Mouse (Mus musculus) megakaryocyte, embryonic 14.5 days (primary cell): Measurements from ENCODE around the gene Cab39l. TPM values are rescaled to one million over a fixed set of nuclear protein-coding genes. Genes with fewer than 3 reads are reported as not detected.
"Not testable (repeated sequence)": the region's sequence is repeated elsewhere in the genome, so short reads cannot be mapped to it uniquely, and the experiment has no call there.

Experiments
- H3K27me3 ChIP-seq: replicated peaks from 2 replicates; pipeline ENCODE3; 2012; ENCODE audit warnings: inconsistent platforms
- H3K36me3 ChIP-seq: replicated peaks from 2 replicates; pipeline ENCODE3; 2012; ENCODE audit warnings: low read length, inconsistent platforms, mixed read lengths
- H3K4me1 ChIP-seq: 2 replicates; pipeline ENCODE4 v1.6.1; 2012; ENCODE audit warnings: inconsistent platforms
- H3K4me3 ChIP-seq: replicated peaks from 2 replicates; pipeline ENCODE3; 2012; ENCODE audit warnings: moderate library complexity, mild to moderate bottlenecking, inconsistent platforms
- H3K9me3 ChIP-seq: 2 replicates; pipeline ENCODE4 v1.6.1; 2012; ENCODE audit warnings: inconsistent platforms
- FLI1 ChIP-seq: IDR thresholded peaks from 2 replicates; pipeline ENCODE4 v1.6.1; 2012; ENCODE audit warnings: low read length, inconsistent platforms, mixed read lengths
- GATA1 ChIP-seq: IDR thresholded peaks from 3 replicates; pipeline ENCODE4 v1.6.1; 2012; ENCODE audit warnings: mixed read lengths, low read length, inconsistent platforms, borderline replicate concordance
- polyA plus RNA-seq: library from polyadenylated mRNA; stranded (reverse); fragments of >175 nt; gene quantifications from 2 replicates; pipeline ENCODE4 v1.2.3, GENCODE M21; 2012; ENCODE audit warnings: low replicate concordance; ENCODE audit not compliant: insufficient read depth

The Cab39l gene
- polyA plus RNA-seq, 1 experiment: 2.5 TPM

GRCm38 (mm10) chr14:59604002-59604645 lies 163.4 kb downstream of the Cab39l start:
- H3K4me3 ChIP-seq: no peak overlapping the region
- H3K9me3 ChIP-seq: no peaks in the 10 kb centered on the region
- TF ChIP-seq FLI1: no peak
- no peak for TF ChIP-seq GATA1
- peaks cover 19% of the 10 kb centered on the region for H3K4me1 ChIP-seq
- H3K27me3 ChIP-seq: peaks cover 6% of the 10 kb centered on the region
- no peaks in the 10 kb centered on the region for H3K36me3 ChIP-seq

DNA sequence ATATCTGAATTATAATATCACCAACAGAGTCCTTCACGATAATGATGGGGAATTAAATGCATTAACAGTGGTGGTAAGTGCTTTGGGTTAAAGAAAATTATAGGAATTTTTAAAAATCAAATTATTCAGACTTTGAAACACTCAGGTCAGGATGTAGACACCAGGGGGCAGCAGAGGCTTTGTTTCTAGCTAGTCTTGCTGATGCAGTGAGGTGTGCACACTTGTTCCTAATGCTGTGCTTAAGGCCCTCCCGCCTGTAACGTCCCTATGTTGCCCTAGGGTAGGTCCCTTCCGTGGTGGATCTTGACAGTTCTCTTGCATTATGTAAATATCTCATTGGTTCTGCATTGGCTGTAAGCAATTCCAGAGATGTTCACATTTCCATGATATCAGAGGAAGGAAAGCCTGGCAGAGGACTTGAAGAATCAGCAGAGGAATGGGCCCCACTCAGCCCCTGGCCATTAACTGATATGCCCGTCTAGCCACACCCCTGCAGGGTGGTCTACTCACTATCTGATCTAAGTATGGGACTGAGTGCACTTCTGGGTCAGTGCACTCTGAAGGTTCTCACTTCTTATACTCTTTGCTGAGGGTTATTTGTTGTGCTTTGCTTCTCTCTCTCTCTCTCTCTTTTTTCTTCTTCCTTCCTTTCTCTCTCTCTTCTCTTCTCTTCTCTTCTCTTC lies 165.0 kb downstream of the Cab39l start:
- Histone ChIP-seq H3K4me3 (no peak overlapping the region), H3K27me3 (peaks cover 6% of the 10 kb centered on the region), H3K4me1 (peaks cover 24% of the 10 kb centered on the region), H3K36me3 (no peaks in the 10 kb centered on the region), H3K9me3 (no peaks in the 10 kb centered on the region)
- TF ChIP-seq GATA1 (no peak), FLI1 (no peak)

DNA sequence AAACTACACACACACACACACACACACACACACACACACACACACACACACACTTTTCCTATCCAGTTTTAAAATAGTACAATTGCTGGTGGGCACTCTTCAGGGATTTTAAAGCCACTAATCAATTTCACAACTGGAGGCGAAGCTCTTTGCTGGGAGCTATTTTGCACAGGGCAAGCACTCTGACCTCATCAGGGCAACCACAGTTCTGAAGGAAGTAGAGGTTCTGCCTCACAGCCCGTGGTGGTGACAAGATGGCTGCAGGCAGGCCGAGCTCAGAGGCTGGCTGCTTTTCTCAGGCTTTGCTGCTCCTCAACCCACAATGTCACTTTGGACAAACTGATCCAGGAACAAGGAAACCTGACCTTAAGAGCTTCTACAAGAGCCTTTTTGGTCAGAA lies 166.2 kb downstream of the Cab39l start:
- Histone ChIP-seq H3K27me3 (peaks cover 6% of the 10 kb centered on the region), H3K36me3 (no peaks in the 10 kb centered on the region), H3K4me3 (no peak overlapping the region), H3K9me3 (0 out of 2 replicates have a peak, but pooled peaks cover 7% of the 10 kb centered on the region), H3K4me1 (peaks cover 24% of the 10 kb centered on the region)
- TF ChIP-seq FLI1 (no peak), GATA1 (no peak)

DNA sequence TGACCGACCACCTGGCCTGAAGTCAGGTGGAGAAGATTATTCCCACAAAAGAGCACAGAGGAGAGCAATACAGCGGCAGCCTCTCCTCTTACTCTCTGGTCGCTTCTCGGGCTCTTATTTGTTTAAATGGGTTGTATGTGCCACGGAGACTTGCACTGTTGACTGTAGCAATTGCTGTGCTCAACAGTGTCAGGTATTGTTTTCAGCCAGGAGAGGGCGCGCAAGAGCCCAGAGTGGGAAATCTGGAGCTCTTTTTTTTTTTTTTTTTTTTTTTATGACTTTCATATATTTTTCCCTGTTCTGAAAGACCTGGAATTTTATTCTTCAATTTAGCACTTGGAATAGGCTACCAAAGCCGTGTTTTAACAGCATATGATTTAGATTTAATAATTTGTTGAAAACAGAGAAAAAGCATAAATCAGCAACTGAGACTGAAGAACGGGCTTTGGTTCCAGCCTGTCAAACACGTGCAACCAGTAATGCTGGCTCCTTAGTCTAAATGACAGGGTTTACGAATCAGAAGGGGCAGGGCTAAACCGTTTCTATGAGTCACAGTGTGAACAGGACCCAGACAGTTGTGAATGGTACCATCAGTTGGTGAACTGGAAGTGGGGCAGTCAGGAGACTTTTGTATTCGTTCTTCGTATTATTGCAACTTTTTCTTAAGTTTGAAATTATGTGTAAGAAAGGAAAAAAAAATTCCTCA lies 172.3 kb downstream of the Cab39l start:
- TF ChIP-seq FLI1 (no peak), GATA1 (no peak)
- 0 out of 2 replicates have a peak, but pooled peaks cover 7% of the 10 kb centered on the region for H3K9me3 ChIP-seq
- no peaks in the 10 kb centered on the region for H3K36me3 ChIP-seq
- H3K4me1 ChIP-seq: peaks cover 12% of the 10 kb centered on the region
- H3K4me3 ChIP-seq: no peak overlapping the region
- H3K27me3 ChIP-seq: peaks cover 3% of the 10 kb centered on the region

GRCm38 (mm10) chr14:59614149-59614548 lies 173.4 kb downstream of the Cab39l start:
- not testable (repeated sequence) for H3K4me3 ChIP-seq, H3K9me3 ChIP-seq, H3K36me3 ChIP-seq, H3K27me3 ChIP-seq
- peaks cover 11% of the 10 kb centered on the region for H3K4me1 ChIP-seq

GRCm38 (mm10) chr14:59616802-59617201 lies 176.0 kb downstream of the Cab39l start:
- no peak for TF ChIP-seq FLI1
- TF ChIP-seq GATA1: no peak

GRCm38 (mm10) chr14:59624326-59624885 lies 183.6 kb downstream of the Cab39l start:
- H3K36me3 ChIP-seq: no peaks in the 10 kb centered on the region
- 0 out of 2 replicates have a peak, but pooled peaks cover 4% of the 10 kb centered on the region for H3K9me3 ChIP-seq
- peaks cover 56% of the 10 kb centered on the region for H3K27me3 ChIP-seq
- peaks cover 15% of the 10 kb centered on the region for H3K4me1 ChIP-seq
- TF ChIP-seq FLI1: no peak
- TF ChIP-seq GATA1: no peak
- no peak overlapping the region for H3K4me3 ChIP-seq

More at GRCm38 (mm10) chr14:59616802-59617201, 176.0 kb downstream of the Cab39l start:
- Histone ChIP-seq H3K4me3 (no peak overlapping the region), H3K9me3 (0 out of 2 replicates have a peak, but pooled peaks cover 3% of the 10 kb centered on the region), H3K4me1 (0 out of 2 replicates have a peak, but pooled peaks cover 6% of the 10 kb centered on the region), H3K36me3 (no peaks in the 10 kb centered on the region), H3K27me3 (peaks cover 3% of the 10 kb centered on the region)

DNA sequence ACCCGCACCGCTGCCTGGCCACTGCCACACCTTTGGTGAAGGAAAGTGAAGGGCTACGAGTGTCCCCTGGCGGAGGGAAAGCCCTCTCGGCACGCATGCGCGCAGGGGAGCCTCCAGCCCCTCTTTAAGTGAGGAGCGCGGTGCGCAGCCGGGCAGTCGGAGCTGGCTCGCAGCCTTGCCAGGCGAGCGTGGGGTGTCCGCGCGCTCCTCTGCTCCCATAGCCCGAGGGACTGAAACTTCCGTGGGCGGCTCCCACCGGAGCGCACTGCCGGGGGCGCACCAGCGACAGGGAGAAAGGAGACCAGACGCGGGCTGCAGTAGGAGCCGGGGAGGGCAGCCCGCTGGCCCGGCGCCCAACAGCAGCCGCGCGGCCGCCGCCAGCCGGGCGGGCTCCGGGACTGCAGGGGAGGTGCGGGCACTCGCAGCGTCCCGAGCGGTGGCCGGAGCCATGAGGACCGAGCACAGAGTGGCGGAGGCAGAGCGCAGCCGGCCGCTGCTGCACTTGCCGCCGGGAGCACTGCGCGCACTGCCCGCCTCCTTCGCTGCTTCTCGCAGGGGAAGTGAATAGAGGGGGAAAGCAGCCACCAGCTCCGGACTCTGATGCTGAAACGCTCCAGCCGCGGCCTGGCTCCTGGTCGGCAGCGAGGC lies 184.5 kb downstream of the Cab39l start, which contains the start of gene Shisa2:
TSS of gene Shisa2 (plus strand) at position 151 of the 648 bp plus-strand sequence.
- H3K27me3 ChIP-seq: peaks cover 65% of the 10 kb centered on the region
- peak within 1 kb of the TSS; percentile 88 for H3K4me3 ChIP-seq
- peaks cover 15% of the 10 kb centered on the region for H3K4me1 ChIP-seq
- no peaks in the 10 kb centered on the region for H3K36me3 ChIP-seq
- TF ChIP-seq GATA1: no peak
- no peak for TF ChIP-seq FLI1
- H3K9me3 ChIP-seq: 0 out of 2 replicates have a peak, but pooled peaks cover 4% of the 10 kb centered on the region

DNA sequence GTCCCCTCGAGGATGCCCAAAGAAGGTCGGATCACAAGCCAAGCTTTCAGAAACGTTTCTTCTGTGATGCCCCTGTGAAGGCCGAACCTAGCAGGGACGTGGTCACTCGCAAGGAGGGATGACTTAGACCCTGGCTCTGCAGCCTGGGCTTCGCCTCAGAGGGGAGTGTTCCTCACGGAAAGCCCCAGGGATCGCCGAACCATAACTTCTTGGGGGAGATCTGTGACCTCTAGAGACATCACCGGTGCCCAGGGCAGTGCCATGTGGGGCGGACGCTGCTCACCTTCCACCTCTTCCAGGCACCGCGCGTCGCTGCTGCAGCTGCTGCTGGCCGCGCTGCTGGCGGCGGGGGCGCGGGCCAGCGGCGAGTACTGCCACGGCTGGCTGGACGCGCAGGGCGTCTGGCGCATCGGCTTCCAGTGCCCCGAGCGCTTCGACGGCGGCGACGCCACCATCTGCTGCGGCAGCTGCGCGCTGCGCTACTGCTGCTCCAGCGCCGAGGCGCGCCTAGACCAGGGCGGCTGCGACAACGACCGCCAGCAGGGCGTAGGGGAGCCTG lies 185.1 kb downstream of the Cab39l start:
- no peaks in the 10 kb centered on the region for H3K36me3 ChIP-seq
- H3K4me1 ChIP-seq: peaks cover 15% of the 10 kb centered on the region
- peak overlapping the region; percentile 88 for H3K4me3 ChIP-seq
- 0 out of 2 replicates have a peak, but pooled peaks cover 4% of the 10 kb centered on the region for H3K9me3 ChIP-seq
- peaks cover 65% of the 10 kb centered on the region for H3K27me3 ChIP-seq
- no peak for TF ChIP-seq GATA1
- TF ChIP-seq FLI1: no peak
